Mouse (Mus musculus): ENCODE results near the gene Hrnr. TPM values are rescaled to one million over a fixed set of nuclear protein-coding genes. Genes with fewer than 3 reads are reported as not detected.

The Hrnr gene
- 44.2 and 51.3 TPM in 2 replicates for polyA plus RNA-seq (2015; fragmentation: Nextera tagmentation; extraction: Ambion mirVana)

- no peaks in the 10 kb centered on the region for H3K36me3 ChIP-seq
- no peaks in the 10 kb centered on the region for H3K4me1 ChIP-seq
- no peaks in the 10 kb centered on the region for H3K27me3 ChIP-seq
- ATAC-seq (ENCODE audit: insufficient number of reproducible peaks, low FRiP score, low TSS enrichment, low read depth), result no peak
- 62% methylated on average over 2 of the region's 2 CpGs for WGBS
- H3K27ac ChIP-seq, result no peak within 1 kb of the TSS
- no peak within 1 kb of the TSS for H3K4me2 ChIP-seq
- H3K9me3 ChIP-seq, result no peaks in the 10 kb centered on the region
- no peak within 1 kb of the TSS for H3K9ac ChIP-seq
- no peak within 1 kb of the TSS for H3K4me3 ChIP-seq
Observed at GRCm38 (mm10) chr3:93319449-93319848, at the start of gene Hrnr. TSS of gene Hrnr (plus strand) at chr3:93319749.

- Histone ChIP-seq H3K4me1 (no peaks in the 10 kb centered on the region), H3K4me3 (no peak within 1 kb of the TSS), H3K9me3 (no peaks in the 10 kb centered on the region), H3K36me3 (no peaks in the 10 kb centered on the region), H3K27ac (no peak within 1 kb of the TSS), H3K4me2 (no peak within 1 kb of the TSS), H3K27me3 (no peaks in the 10 kb centered on the region), H3K9ac (no peak within 1 kb of the TSS)
- 87% methylated on average over 2 of the region's 2 CpGs for WGBS
- ATAC-seq (ENCODE audit: insufficient number of reproducible peaks, low FRiP score, low TSS enrichment, low read depth), result no peak
Observed at GRCm38 (mm10) chr3:93273223-93273622, 46.3 kb upstream of the Hrnr start, which contains the start of gene Flg. TSS of gene Flg (plus strand) at chr3:93273523.

GRCm38 (mm10) chr3:93297542-93297941 lies 22.0 kb upstream of the Hrnr start:
- Histone ChIP-seq H3K9ac (no peak overlapping the region), H3K27ac (no peak overlapping the region), H3K9me3 (no peaks in the 10 kb centered on the region), H3K36me3 (no peaks in the 10 kb centered on the region), H3K4me3 (no peak overlapping the region), H3K4me2 (no peak overlapping the region), H3K27me3 (no peaks in the 10 kb centered on the region), H3K4me1 (no peaks in the 10 kb centered on the region)
- WGBS, result 77% methylated on average over 2 of the region's 2 CpGs
- no peak for ATAC-seq (ENCODE audit: insufficient number of reproducible peaks, low FRiP score, low TSS enrichment, low read depth)

GRCm38 (mm10) chr3:93299832-93300231 lies 19.7 kb upstream of the Hrnr start:
- H3K4me3 ChIP-seq, result no peak overlapping the region

GRCm38 (mm10) chr3:93301896-93302295 lies 17.7 kb upstream of the Hrnr start:
- Histone ChIP-seq H3K27me3 (no peaks in the 10 kb centered on the region), H3K9ac (no peak overlapping the region), H3K36me3 (no peaks in the 10 kb centered on the region), H3K4me3 (no peak overlapping the region), H3K9me3 (no peaks in the 10 kb centered on the region), H3K4me1 (no peaks in the 10 kb centered on the region), H3K27ac (no peak overlapping the region), H3K4me2 (no peak overlapping the region)
- ATAC-seq (ENCODE audit: insufficient number of reproducible peaks, low FRiP score, low TSS enrichment, low read depth), result no peak
- WGBS, result 72% methylated on average over 3 of the region's 3 CpGs

More at GRCm38 (mm10) chr3:93299832-93300231, 19.7 kb upstream of the Hrnr start:
- Histone ChIP-seq H3K27ac (no peak overlapping the region), H3K9ac (no peak overlapping the region), H3K27me3 (no peaks in the 10 kb centered on the region), H3K36me3 (no peaks in the 10 kb centered on the region), H3K4me2 (no peak overlapping the region), H3K4me1 (no peaks in the 10 kb centered on the region), H3K9me3 (no peaks in the 10 kb centered on the region)
- no peak for ATAC-seq (ENCODE audit: insufficient number of reproducible peaks, low FRiP score, low TSS enrichment, low read depth)
- WGBS, result 84% methylated on average over 6 of the region's 6 CpGs

- no peak overlapping the region for H3K4me3 ChIP-seq
- no peak overlapping the region for H3K4me2 ChIP-seq
- H3K27me3 ChIP-seq, result no peaks in the 10 kb centered on the region
- no peak overlapping the region for H3K27ac ChIP-seq
- H3K4me1 ChIP-seq, result no peaks in the 10 kb centered on the region
- H3K9me3 ChIP-seq, result no peaks in the 10 kb centered on the region
- no peak for ATAC-seq (ENCODE audit: insufficient number of reproducible peaks, low FRiP score, low TSS enrichment, low read depth)
- WGBS, result 79% methylated on average over 2 of the region's 2 CpGs
- no peak overlapping the region for H3K9ac ChIP-seq
- H3K36me3 ChIP-seq, result no peaks in the 10 kb centered on the region
Observed at GRCm38 (mm10) chr3:93306142-93306541, 13.4 kb upstream of the Hrnr start.

- H3K4me3 ChIP-seq, result no peak overlapping the region
- H3K4me1 ChIP-seq, result no peaks in the 10 kb centered on the region
- H3K36me3 ChIP-seq, result no peaks in the 10 kb centered on the region
- no peak overlapping the region for H3K4me2 ChIP-seq
- ATAC-seq (ENCODE audit: insufficient number of reproducible peaks, low FRiP score, low TSS enrichment, low read depth), result no peak
- no peak overlapping the region for H3K27ac ChIP-seq
- no peak overlapping the region for H3K9ac ChIP-seq
- 54% methylated on average over 3 of the region's 3 CpGs for WGBS
- H3K27me3 ChIP-seq, result no peaks in the 10 kb centered on the region
- H3K9me3 ChIP-seq, result no peaks in the 10 kb centered on the region
Observed at GRCm38 (mm10) chr3:93311371-93311770, 8.2 kb upstream of the Hrnr start.

GRCm38 (mm10) chr3:93314388-93314787 lies 5.2 kb upstream of the Hrnr start:
- Histone ChIP-seq H3K4me3 (no peak overlapping the region), H3K4me1 (no peaks in the 10 kb centered on the region), H3K9me3 (no peaks in the 10 kb centered on the region), H3K27me3 (no peaks in the 10 kb centered on the region), H3K9ac (no peak overlapping the region), H3K36me3 (no peaks in the 10 kb centered on the region), H3K4me2 (no peak overlapping the region), H3K27ac (no peak overlapping the region)
- no peak for ATAC-seq (ENCODE audit: insufficient number of reproducible peaks, low FRiP score, low TSS enrichment, low read depth)
- 92% methylated on average over 1 of the region's 1 CpGs for WGBS

GRCm38 (mm10) chr3:93337749-93338148 lies 18.2 kb downstream of the Hrnr start:
- Histone ChIP-seq H3K36me3 (no peaks in the 10 kb centered on the region), H3K4me1 (no peaks in the 10 kb centered on the region), H3K9ac (no peak overlapping the region), H3K4me2 (no peak overlapping the region), H3K4me3 (no peak overlapping the region), H3K27ac (no peak overlapping the region), H3K27me3 (no peaks in the 10 kb centered on the region), H3K9me3 (no peaks in the 10 kb centered on the region)
- ATAC-seq (ENCODE audit: insufficient number of reproducible peaks, low FRiP score, low TSS enrichment, low read depth), result no peak

- Histone ChIP-seq H3K9ac (no peak overlapping the region), H3K4me1 (no peaks in the 10 kb centered on the region), H3K27me3 (no peaks in the 10 kb centered on the region), H3K4me3 (no peak overlapping the region), H3K9me3 (no peaks in the 10 kb centered on the region), H3K4me2 (no peak overlapping the region), H3K36me3 (no peaks in the 10 kb centered on the region), H3K27ac (no peak overlapping the region)
- WGBS, result 89% methylated on average over 4 of the region's 4 CpGs
- no peak for ATAC-seq (ENCODE audit: insufficient number of reproducible peaks, low FRiP score, low TSS enrichment, low read depth)
Observed at GRCm38 (mm10) chr3:93340021-93340420, 20.5 kb downstream of the Hrnr start.

GRCm38 (mm10) chr3:93346896-93347295 lies 27.3 kb downstream of the Hrnr start:
- ATAC-seq (ENCODE audit: insufficient number of reproducible peaks, low FRiP score, low TSS enrichment, low read depth), result no peak

GRCm38 (mm10) chr3:93360045-93360444 lies 40.5 kb downstream of the Hrnr start:
- no peak for ATAC-seq (ENCODE audit: insufficient number of reproducible peaks, low FRiP score, low TSS enrichment, low read depth)
- Histone ChIP-seq H3K4me2 (no peak overlapping the region), H3K27ac (no peak overlapping the region), H3K9me3 (no peaks in the 10 kb centered on the region), H3K27me3 (no peaks in the 10 kb centered on the region; the same call in 1 of the 2 replicates), H3K4me3 (no peak overlapping the region), H3K9ac (no peak overlapping the region), H3K36me3 (no peaks in the 10 kb centered on the region), H3K4me1 (no peaks in the 10 kb centered on the region)
- WGBS, result 21% methylated on average over 7 of the region's 7 CpGs

More at GRCm38 (mm10) chr3:93346896-93347295, 27.3 kb downstream of the Hrnr start:
- Histone ChIP-seq H3K9ac (no peak overlapping the region), H3K4me2 (no peak overlapping the region), H3K27ac (no peak overlapping the region), H3K27me3 (no peaks in the 10 kb centered on the region), H3K36me3 (no peaks in the 10 kb centered on the region), H3K9me3 (no peaks in the 10 kb centered on the region), H3K4me3 (no peak overlapping the region), H3K4me1 (no peaks in the 10 kb centered on the region)
- 68% methylated on average over 2 of the region's 2 CpGs for WGBS
